In genomic region chr3:66544139-66544933, GRCm38 (mm10) we compare ENCODE assay signal across 25 mouse cellular contexts.
DNase-seq lines count a peak whose midpoint lies in the region; ATAC-seq and TF ChIP-seq lines count a peak whose summit lies in the region.
"Had no signal": no experiment of that assay in that cellular context is flagged by ENCODE, and none has a peak within 500 bp of the region (broad histone marks: within the 10 kb centered on the region; RNA-seq: fewer than 3 reads in every experiment).

No protein-coding gene starts in this region.

- no peaks in the 10 kb centered on the region for H3K9me3 ChIP-seq in midbrain, embryonic 11.5 days (ENCODE audit: control insufficient read depth, low read length)
- H3K9me3 ChIP-seq in midbrain, embryonic 10.5 days (replicated peaks), result 0 out of 2 replicates have a peak, but pooled peaks cover 4% of the 10 kb centered on the region
- H3K9me3 ChIP-seq in limb, embryonic 14.5 days (ENCODE audit: control insufficient read depth, low read length), result no peaks in the 10 kb centered on the region
- H3K9me3 ChIP-seq in lung, embryonic 16.5 days (ENCODE audit: control insufficient read depth, low read length), result peaks cover 5% of the 10 kb centered on the region
- H3K9me3 ChIP-seq in liver, embryonic 11.5 days (ENCODE audit: control insufficient read depth, low read length), result no peaks in the 10 kb centered on the region
- H3K9me3 ChIP-seq: embryonic facial prominence, embryonic 15.5 days; heart, embryonic 10.5 days; hindbrain, embryonic 15.5 days; liver, embryonic 15.5 days had no signal

- no peak overlapping the region for H3K27ac ChIP-seq in midbrain, embryonic 11.5 days (ENCODE audit: low read depth, low read length)
- no peak overlapping the region for H3K27ac ChIP-seq in midbrain, embryonic 10.5 days (replicated peaks)
- peak overlapping the region; percentile 29; the same call in 1 of the 2 replicates for H3K27ac ChIP-seq in limb, embryonic 14.5 days (replicated peaks; ENCODE audit: low read depth, low read length)
- peak overlapping the region; percentile 60 for H3K27ac ChIP-seq in lung, embryonic 16.5 days (ENCODE audit: low read length)
- no peak overlapping the region for H3K27ac ChIP-seq in liver, embryonic 11.5 days (ENCODE audit: low read depth, low read length)
- H3K27ac ChIP-seq: embryonic facial prominence, embryonic 15.5 days; heart, embryonic 10.5 days; hindbrain, embryonic 15.5 days; layer of hippocampus, adult 2 months; limb, embryonic 12.5 days; liver, embryonic 15.5 days had no signal

- no peaks in the 10 kb centered on the region for H3K27me3 ChIP-seq in midbrain, embryonic 11.5 days (ENCODE audit: control insufficient read depth, insufficient read depth, low read length)
- H3K27me3 ChIP-seq in midbrain, embryonic 10.5 days (ENCODE audit: low read depth, poor library complexity, severe bottlenecking), result no peaks in the 10 kb centered on the region
- no peaks in the 10 kb centered on the region for H3K27me3 ChIP-seq in limb, embryonic 14.5 days (ENCODE audit: control insufficient read depth, insufficient read depth, low read length)
- H3K27me3 ChIP-seq in lung, embryonic 16.5 days (ENCODE audit: control insufficient read depth, insufficient read depth, low read depth, low read length), result no peaks in the 10 kb centered on the region; the same call in 1 of the 2 replicates
- H3K27me3 ChIP-seq in liver, embryonic 11.5 days (replicated peaks; ENCODE audit: control insufficient read depth, insufficient read depth, low read length), result no peaks in the 10 kb centered on the region
- H3K27me3 ChIP-seq: embryonic facial prominence, embryonic 15.5 days; hindbrain, embryonic 15.5 days; limb, embryonic 12.5 days; liver, embryonic 15.5 days had no signal

- H3K4me2 ChIP-seq in midbrain, embryonic 11.5 days, result no peak overlapping the region
- no peak overlapping the region for H3K4me2 ChIP-seq in limb, embryonic 14.5 days (replicated peaks; ENCODE audit: low read depth, low read length, severe bottlenecking)
- no peak overlapping the region for H3K4me2 ChIP-seq in lung, embryonic 16.5 days (ENCODE audit: low read depth, low read length)
- H3K4me2 ChIP-seq in liver, embryonic 11.5 days, result no peak overlapping the region
- H3K4me2 ChIP-seq: embryonic facial prominence, embryonic 15.5 days; hindbrain, embryonic 15.5 days; limb, embryonic 12.5 days; liver, embryonic 15.5 days had no signal

- no peaks in the 10 kb centered on the region for H3K36me3 ChIP-seq in midbrain, embryonic 11.5 days (ENCODE audit: control insufficient read depth, insufficient read depth, low read length)
- H3K36me3 ChIP-seq in midbrain, embryonic 10.5 days, result no peaks in the 10 kb centered on the region
- no peaks in the 10 kb centered on the region for H3K36me3 ChIP-seq in limb, embryonic 14.5 days (ENCODE audit: control insufficient read depth, insufficient read depth, low read length)
- H3K36me3 ChIP-seq in lung, embryonic 16.5 days (ENCODE audit: control insufficient read depth, insufficient read depth, low read length), result no peaks in the 10 kb centered on the region
- H3K36me3 ChIP-seq in liver, embryonic 11.5 days (ENCODE audit: control insufficient read depth, insufficient read depth, low read length), result no peaks in the 10 kb centered on the region
- H3K36me3 ChIP-seq: embryonic facial prominence, embryonic 15.5 days; heart, embryonic 10.5 days; hindbrain, embryonic 15.5 days; limb, embryonic 12.5 days; liver, embryonic 15.5 days had no signal

- TF ChIP-seq POLR2A in limb, embryonic 14.5 days (IDR thresholded peaks at IDR 0.05; ENCODE audit: borderline replicate concordance, extremely low read depth, insufficient read depth, insufficient read length), result no peak

- no peak for ATAC-seq in midbrain, embryonic 11.5 days (ENCODE audit: low FRiP score)
- peak; percentile 62 for ATAC-seq in limb, embryonic 14.5 days (ENCODE audit: low FRiP score, low read depth)
- peak; percentile 96 for ATAC-seq in lung, embryonic 16.5 days (ENCODE audit: low read depth)
- ATAC-seq in liver, embryonic 11.5 days (replicated peaks; ENCODE audit: low FRiP score), result no peak
- ATAC-seq: Patski had no signal

- H3K4me3 ChIP-seq in midbrain, embryonic 11.5 days (ENCODE audit: low read depth, low read length), result no peak overlapping the region
- H3K4me3 ChIP-seq in midbrain, embryonic 10.5 days, result no peak overlapping the region
- H3K4me3 ChIP-seq in limb, embryonic 14.5 days (replicated peaks; ENCODE audit: low read length), result no peak overlapping the region
- H3K4me3 ChIP-seq in lung, embryonic 16.5 days (ENCODE audit: low read length), result no peak overlapping the region
- H3K4me3 ChIP-seq in liver, embryonic 11.5 days (ENCODE audit: low read depth, low read length), result no peak overlapping the region
- H3K4me3 ChIP-seq: embryonic facial prominence, embryonic 15.5 days; heart, embryonic 10.5 days; hindbrain, embryonic 15.5 days; layer of hippocampus, adult 2 months; limb, embryonic 12.5 days; liver, embryonic 15.5 days had no signal

- no peaks in the 10 kb centered on the region for H3K4me1 ChIP-seq in midbrain, embryonic 11.5 days (ENCODE audit: control insufficient read depth, insufficient read depth, low read length)
- H3K4me1 ChIP-seq in midbrain, embryonic 10.5 days, result peaks cover 1% of the 10 kb centered on the region; the same call in 1 of the 2 replicates
- peaks cover 4% of the 10 kb centered on the region; the same call in 1 of the 2 replicates for H3K4me1 ChIP-seq in limb, embryonic 14.5 days (ENCODE audit: control insufficient read depth, insufficient read depth, low read length)
- peaks cover 8% of the 10 kb centered on the region; the same call in 1 of the 2 replicates for H3K4me1 ChIP-seq in lung, embryonic 16.5 days (replicated peaks; ENCODE audit: control insufficient read depth, insufficient read depth, low read length)
- peaks cover 7% of the 10 kb centered on the region for H3K4me1 ChIP-seq in liver, embryonic 11.5 days (replicated peaks; ENCODE audit: control insufficient read depth, insufficient read depth, low read length)
- H3K4me1 ChIP-seq: embryonic facial prominence, embryonic 15.5 days; heart, embryonic 10.5 days; hindbrain, embryonic 15.5 days had no signal

- no peak overlapping the region for H3K9ac ChIP-seq in midbrain, embryonic 11.5 days (ENCODE audit: low read length)
- H3K9ac ChIP-seq in limb, embryonic 14.5 days (ENCODE audit: low read depth, low read length, severe bottlenecking), result no peak overlapping the region
- H3K9ac ChIP-seq in lung, embryonic 16.5 days (ENCODE audit: low read length), result no peak overlapping the region
- H3K9ac ChIP-seq in liver, embryonic 11.5 days (ENCODE audit: low read depth, low read length), result no peak overlapping the region
- H3K9ac ChIP-seq: embryonic facial prominence, embryonic 15.5 days; hindbrain, embryonic 15.5 days; limb, embryonic 12.5 days; liver, embryonic 15.5 days had no signal

- DNase-seq in midbrain, embryonic 11.5 days (ENCODE audit: low spot score, missing footprints), result peak; percentile 41
- DNase-seq in midbrain, embryonic 10.5 days (ENCODE audit: low spot score), result no peak
- DNase-seq in limb, embryonic 14.5 days (ENCODE audit: low spot score), result peak; percentile 70
- DNase-seq in lung, postnatal 4 days, result peak; percentile 46 to 78
- DNase-seq in left cerebral cortex, postnatal 25 days (ENCODE audit: low spot score in 2 of 2), result no peak
- DNase-seq in liver, embryonic 11.5 days (ENCODE audit: low spot score), result no peak
- no peak for DNase-seq in testis, postnatal 14 days (ENCODE audit: low spot score)
- DNase-seq: adrenal gland, adult 8-10 months; cerebellum, adult 8-10 months; cerebellum, postnatal 36 days; embryo, embryonic 11 days; heart, postnatal 4 days; kidney, adult 8-10 months; kidney, postnatal 10 days; midbrain, embryonic 14.5 days; spleen, adult 18-20 months; thymus, postnatal 25 days had no signal

- WGBS in midbrain, embryonic 11.5 days, result 79% methylated on average over 5 of the region's 5 CpGs
- 88% methylated on average over 5 of the region's 5 CpGs for WGBS in midbrain, embryonic 10.5 days
- WGBS in limb, embryonic 14.5 days, result 54% methylated on average over 5 of the region's 5 CpGs
- WGBS in lung, embryonic 16.5 days, result 49% methylated on average over 5 of the region's 5 CpGs
- WGBS in liver, embryonic 11.5 days, result 82% methylated on average over 5 of the region's 5 CpGs

- intact Hi-C loops in left cerebral cortex, postnatal 25 days (cut with DNase I), result no loop called here

Comparison
In these comparisons a context has a peak if more than half of its experiments do, and no peak if none do; other contexts are left out.
1. DNase-seq: peak in midbrain, embryonic 11.5 days (single experiment), limb, embryonic 14.5 days (single experiment) and lung, postnatal 4 days (2 of 2); none in midbrain, embryonic 10.5 days (single experiment), left cerebral cortex, postnatal 25 days (0 of 2), liver, embryonic 11.5 days (single experiment) and testis, postnatal 14 days (single experiment).
2. ATAC-seq: peak in limb, embryonic 14.5 days (single experiment) and lung, embryonic 16.5 days (single experiment); none in midbrain, embryonic 11.5 days (single experiment) and liver, embryonic 11.5 days (single experiment).
3. H3K27ac ChIP-seq: peak in limb, embryonic 14.5 days (single experiment) and lung, embryonic 16.5 days (single experiment); none in midbrain, embryonic 11.5 days (single experiment), midbrain, embryonic 10.5 days (single experiment) and liver, embryonic 11.5 days (single experiment).